Mouse (Mus musculus) kidney, adult 2 months (tissue): ENCODE data around the gene Zbtb20. TPM values are rescaled to one million over a fixed set of nuclear protein-coding genes. Genes with fewer than 3 reads are reported as not detected.

ENCODE experiments used
- DNase-seq: peaks from one replicate; pipeline ENCODE4 v3.0.0; 2021
- H3K27ac ChIP-seq: fragments of 200-500 bp; 2 replicates; pipeline ENCODE4 v1.5.1; 2012; ENCODE audit warnings: low read depth, low read length, control low read depth, inconsistent platforms; ENCODE audit not compliant: insufficient read depth
- H3K27me3 ChIP-seq: fragments of 200-500 bp; replicated peaks from 2 replicates; pipeline ENCODE4 v1.6.1; 2012; ENCODE audit warnings: mild to moderate bottlenecking, moderate library complexity, low read length, inconsistent platforms; ENCODE audit not compliant: control insufficient read depth, insufficient read depth
- H3K36me3 ChIP-seq: fragments of 200-500 bp; 2 replicates; pipeline ENCODE4 v1.6.1; 2012; ENCODE audit warnings: mild to moderate bottlenecking, moderate library complexity, low read length, inconsistent platforms; ENCODE audit not compliant: control insufficient read depth, insufficient read depth
- H3K4me1 ChIP-seq: fragments of 200-500 bp; 2 replicates; pipeline ENCODE4 v1.6.1; 2011; ENCODE audit warnings: low read length; ENCODE audit not compliant: control insufficient read depth, insufficient read depth
- H3K4me3 ChIP-seq: fragments of 200-500 bp; 2 replicates; pipeline ENCODE4 v1.5.1; 2011; ENCODE audit warnings: mild to moderate bottlenecking, low read depth, low read length, control low read depth; ENCODE audit not compliant: insufficient read depth
- CTCF ChIP-seq: fragments of 200-500 bp; conservative IDR thresholded peaks from 2 replicates; pipeline ENCODE4 v1.5.1; 2011; ENCODE audit warnings: low read depth, mild to moderate bottlenecking, control low read depth, low read length, moderate library complexity, mixed read lengths; ENCODE audit not compliant: insufficient read depth, insufficient read length
- POLR2A ChIP-seq: fragments of 200-500 bp; IDR thresholded peaks from one replicate; pipeline ENCODE4 v1.6.1; 2011; ENCODE audit warnings: low read depth, low read length, control low read depth
- WGBS: fragments of 180-500 bp; shearing (Covaris S2); methylation state at CpG from one replicate; pipeline ENCODE4 v1.1.7; 2018; 5-methylcytosine and 5-hydroxymethylcytosine counted together
- polyA plus RNA-seq: library from polyadenylated mRNA; depleted of rRNA; stranded (reverse); fragments of >200 nt; gene quantifications from 2 replicates; pipeline ENCODE4 v1.2.3, GENCODE M21; 2012

The Zbtb20 gene
- polyA plus RNA-seq, 1 experiment: 25.1 TPM

DNA sequence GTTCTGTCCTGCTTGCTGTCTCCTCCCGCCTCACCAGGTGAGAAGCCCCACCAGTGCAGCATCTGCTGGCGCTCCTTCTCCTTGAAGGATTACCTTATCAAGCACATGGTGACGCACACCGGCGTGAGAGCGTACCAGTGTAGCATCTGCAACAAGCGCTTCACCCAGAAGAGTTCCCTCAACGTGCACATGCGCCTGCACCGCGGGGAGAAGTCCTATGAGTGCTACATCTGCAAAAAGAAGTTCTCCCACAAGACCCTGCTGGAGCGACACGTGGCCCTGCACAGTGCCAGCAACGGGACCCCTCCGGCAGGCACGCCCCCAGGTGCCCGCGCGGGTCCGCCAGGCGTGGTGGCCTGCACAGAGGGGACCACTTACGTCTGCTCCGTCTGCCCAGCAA is 742.6 kb downstream of the Zbtb20 start:
- Histone ChIP-seq H3K36me3 (peaks cover 4% of the 10 kb centered on the region), H3K4me3 (no peak overlapping the region), H3K4me1 (peaks cover 3% of the 10 kb centered on the region; the same call in 1 of the 2 replicates), H3K27me3 (no peaks in the 10 kb centered on the region), H3K27ac (no peak overlapping the region)
- TF ChIP-seq CTCF: no peak
- WGBS: 92% methylated on average over 23 of the region's 23 CpGs
- no peak for DNase-seq

- Histone ChIP-seq H3K4me1 (peaks cover 3% of the 10 kb centered on the region; the same call in 1 of the 2 replicates), H3K36me3 (peaks cover 4% of the 10 kb centered on the region), H3K27me3 (no peaks in the 10 kb centered on the region), H3K27ac (no peak overlapping the region), H3K4me3 (no peak overlapping the region)
- DNase-seq: no peak
- no peak for TF ChIP-seq POLR2A
- TF ChIP-seq CTCF: no peak
- whole genome bisulfite sequencing: 58% methylated on average over 6 of the region's 6 CpGs
These were observed 743.6 kb downstream of the Zbtb20 start for GRCm38 (mm10) chr16:43619277-43619676.

- no peak overlapping the region for H3K27ac ChIP-seq
- no peak for DNase-seq
- 40% methylated on average over 2 of the region's 2 CpGs for WGBS
- TF ChIP-seq POLR2A (no peak), CTCF (no peak)
- H3K4me3 ChIP-seq: no peak overlapping the region
- no peaks in the 10 kb centered on the region for H3K27me3 ChIP-seq
- no peaks in the 10 kb centered on the region for H3K4me1 ChIP-seq
- peaks cover 4% of the 10 kb centered on the region for H3K36me3 ChIP-seq
These were observed 744.7 kb downstream of the Zbtb20 start for GRCm38 (mm10) chr16:43620359-43620758.

- H3K36me3 ChIP-seq: peaks cover 9% of the 10 kb centered on the region
- TF ChIP-seq POLR2A (no peak), CTCF (no peak)
- no peaks in the 10 kb centered on the region for H3K27me3 ChIP-seq
- 94% methylated on average over 5 of the region's 5 CpGs for WGBS
- no peak overlapping the region for H3K27ac ChIP-seq
- H3K4me1 ChIP-seq: no peaks in the 10 kb centered on the region
- DNase-seq: no peak
- no peak overlapping the region for H3K4me3 ChIP-seq
These were observed 747.8 kb downstream of the Zbtb20 start for GRCm38 (mm10) chr16:43623315-43624000.

GRCm38 (mm10) chr16:43624876-43625275 is 749.2 kb downstream of the Zbtb20 start:
- H3K4me3 ChIP-seq: no peak overlapping the region
- 57% methylated on average over 4 of the region's 4 CpGs for WGBS
- TF ChIP-seq POLR2A: no peak
- TF ChIP-seq CTCF: no peak

DNA sequence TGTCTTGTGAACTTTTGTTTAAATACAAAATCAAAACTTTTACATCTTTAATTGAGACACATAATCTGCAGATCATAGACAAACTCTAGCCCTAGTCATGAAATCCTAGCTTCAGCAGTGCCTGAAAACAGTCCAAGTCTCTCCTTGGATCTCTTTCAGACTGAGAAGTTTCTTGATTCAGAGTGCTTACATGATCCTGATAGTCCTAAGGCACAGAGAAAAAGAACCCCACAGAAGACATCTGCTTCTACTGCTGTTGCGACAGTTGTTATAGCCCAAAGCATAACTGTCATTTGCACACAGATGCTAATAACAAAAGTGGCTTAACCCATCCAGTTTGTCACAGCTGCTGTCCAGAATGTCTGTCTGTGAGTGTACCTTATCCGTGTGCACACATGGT is 749.6 kb downstream of the Zbtb20 start:
- 88% methylated on average over 2 of the region's 2 CpGs for WGBS
- Histone ChIP-seq H3K27ac (no peak overlapping the region), H3K36me3 (peaks cover 7% of the 10 kb centered on the region; the same call in 1 of the 2 replicates), H3K4me3 (no peak overlapping the region), H3K4me1 (no peaks in the 10 kb centered on the region), H3K27me3 (no peaks in the 10 kb centered on the region)
- no peak for DNase-seq
- TF ChIP-seq POLR2A: no peak
- TF ChIP-seq CTCF: no peak

More at GRCm38 (mm10) chr16:43624876-43625275, 749.2 kb downstream of the Zbtb20 start:
- no peaks in the 10 kb centered on the region for H3K4me1 ChIP-seq
- peaks cover 7% of the 10 kb centered on the region; the same call in 1 of the 2 replicates for H3K36me3 ChIP-seq
- no peaks in the 10 kb centered on the region for H3K27me3 ChIP-seq
- no peak overlapping the region for H3K27ac ChIP-seq
- no peak for DNase-seq

DNA sequence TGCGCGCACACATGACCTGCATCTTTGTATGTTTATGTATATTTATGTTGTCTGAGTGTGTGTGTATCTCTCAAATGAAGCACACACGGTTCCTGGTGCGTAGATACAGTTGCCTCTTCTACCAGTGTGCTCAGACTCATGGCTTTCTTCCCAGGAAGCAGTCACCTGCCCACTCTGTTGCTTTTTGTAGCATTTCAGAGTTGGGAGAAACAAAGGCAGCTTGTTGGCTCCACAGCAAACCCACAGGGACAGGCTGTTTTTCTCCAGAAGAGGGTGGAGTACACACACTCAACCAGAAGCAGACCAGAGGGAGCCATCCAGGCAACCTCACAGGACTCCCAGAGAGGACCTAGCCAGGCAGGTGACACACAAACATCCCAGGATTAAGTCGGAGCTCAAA is 750.3 kb downstream of the Zbtb20 start:
- H3K4me3 ChIP-seq: no peak overlapping the region
- no peak for DNase-seq
- no peaks in the 10 kb centered on the region for H3K4me1 ChIP-seq
- peaks cover 7% of the 10 kb centered on the region; the same call in 1 of the 2 replicates for H3K36me3 ChIP-seq
- H3K27me3 ChIP-seq: no peaks in the 10 kb centered on the region
- H3K27ac ChIP-seq: no peak overlapping the region
- WGBS: 89% methylated on average over 5 of the region's 5 CpGs
- TF ChIP-seq POLR2A (no peak), CTCF (no peak)
